Mouse (Mus musculus) neural tube, embryonic 15.5 days (tissue): Measurements from ENCODE around the gene Spin1. TPM values are rescaled to one million over a fixed set of nuclear protein-coding genes. Genes with fewer than 3 reads are reported as not detected.
"Not testable (repeated sequence)": the region's sequence is repeated elsewhere in the genome, so short reads cannot be mapped to it uniquely, and the experiment has no call there.

Source experiments
- ATAC-seq: fragments of 200-750 bp; cut with Nextera tagmentation; 2 replicates; pipeline ENCODE4 v1.8.0; 2017; ENCODE audit warnings: mild to moderate bottlenecking, moderate TSS enrichment, moderate library complexity; ENCODE audit not compliant: low FRiP score
- H3K27ac ChIP-seq: fragments of 300-500 bp; sonication (generic); replicated peaks from 2 replicates; pipeline ENCODE4 v1.5.1; 2015; ENCODE audit warnings: mild to moderate bottlenecking, inconsistent platforms
- H3K27me3 ChIP-seq: fragments of 300-500 bp; sonication (generic); replicated peaks from 2 replicates; pipeline ENCODE4 v1.6.1; 2015; ENCODE audit warnings: inconsistent platforms
- H3K36me3 ChIP-seq: fragments of 300-500 bp; sonication (generic); 2 replicates; pipeline ENCODE4 v1.6.1; 2015; ENCODE audit warnings: inconsistent platforms
- H3K4me1 ChIP-seq: fragments of 300-500 bp; sonication (generic); 2 replicates; pipeline ENCODE4 v1.6.1; 2015; ENCODE audit warnings: inconsistent platforms
- H3K4me2 ChIP-seq: fragments of 300-500 bp; sonication (generic); 2 replicates; pipeline ENCODE4 v1.6.1; 2015; ENCODE audit warnings: inconsistent platforms, mild to moderate bottlenecking, moderate library complexity
- H3K4me3 ChIP-seq: fragments of 300-500 bp; sonication (generic); replicated peaks from 2 replicates; pipeline ENCODE4 v1.5.1; 2015; ENCODE audit warnings: mild to moderate bottlenecking, inconsistent platforms
- H3K9ac ChIP-seq: fragments of 300-500 bp; sonication (generic); replicated peaks from 2 replicates; pipeline ENCODE4 v1.6.1; 2015; ENCODE audit warnings: mild to moderate bottlenecking, inconsistent platforms
- H3K9me3 ChIP-seq: fragments of 300-500 bp; sonication (generic); replicated peaks from 2 replicates; pipeline ENCODE4 v1.6.1; 2016; ENCODE audit warnings: inconsistent platforms
- WGBS: fragments of 180-500 bp; shearing (Covaris S2); methylation state at CpG from one replicate; pipeline ENCODE4 v1.1.7; 2015; ENCODE audit warnings: mixed read lengths; 5-methylcytosine and 5-hydroxymethylcytosine counted together
- polyA plus RNA-seq: library from polyadenylated mRNA; unstranded; fragments of >200 nt; fragmentation: Nextera tagmentation; extraction: Ambion mirVana; gene quantifications from 2 replicates; pipeline ENCODE4 v1.2.1, GENCODE M21; 2015

The Spin1 gene
- polyA plus RNA-seq, 1 experiment from 2014 or later = 135 TPM

DNA sequence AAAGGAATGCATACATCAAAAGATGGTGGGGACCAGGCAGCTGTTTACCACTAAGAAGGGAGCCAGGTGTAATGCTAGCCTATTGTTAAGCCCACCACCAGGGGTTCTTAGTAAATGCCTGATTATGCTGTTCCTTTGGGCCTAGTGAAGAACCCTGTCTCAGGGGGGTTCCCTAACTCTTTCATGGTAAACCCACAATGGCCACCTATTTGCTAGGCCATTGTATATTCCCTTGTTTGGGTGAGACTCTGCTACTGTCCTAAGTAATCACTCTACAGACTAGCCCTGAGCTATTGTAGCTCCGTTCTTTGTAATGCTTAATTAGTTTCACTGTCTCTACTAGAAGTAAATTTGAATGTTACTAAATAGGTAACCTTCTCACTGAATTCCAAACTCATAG lies 22.1 kb upstream of the Spin1 start:
- not testable (repeated sequence) for H3K27me3 ChIP-seq, H3K4me2 ChIP-seq, H3K4me3 ChIP-seq, ATAC-seq, H3K36me3 ChIP-seq, H3K9me3 ChIP-seq, H3K27ac ChIP-seq, H3K9ac ChIP-seq, H3K4me1 ChIP-seq
- 73% methylated on average over 1 of the region's 1 CpGs for WGBS

DNA sequence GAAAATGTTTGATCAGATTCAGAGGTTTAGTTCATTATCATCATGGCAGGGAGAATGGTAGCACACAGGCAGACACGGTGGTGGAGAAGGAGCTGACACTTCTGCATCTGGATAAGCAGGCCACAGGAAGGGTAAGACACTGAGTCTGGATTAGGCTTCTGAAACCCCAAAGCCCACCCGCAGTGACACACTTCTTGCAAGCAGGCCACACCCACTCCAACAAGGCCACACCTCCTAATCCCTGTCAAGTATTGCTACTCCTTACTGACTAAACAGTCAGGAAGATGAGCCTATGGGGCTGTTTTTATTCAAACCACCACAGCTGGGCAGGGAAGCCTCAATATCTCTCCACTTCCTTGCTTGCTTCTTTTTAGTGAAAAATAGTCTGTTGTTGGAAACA lies 19.9 kb upstream of the Spin1 start:
- Histone ChIP-seq H3K36me3 (no peaks in the 10 kb centered on the region), H3K27ac (no peak overlapping the region), H3K4me1 (no peaks in the 10 kb centered on the region), H3K4me2 (no peak overlapping the region), H3K9ac (no peak overlapping the region), H3K27me3 (no peaks in the 10 kb centered on the region), H3K4me3 (no peak overlapping the region), H3K9me3 (no peaks in the 10 kb centered on the region)
- ATAC-seq = no peak
- WGBS = 90% methylated on average over 2 of the region's 2 CpGs

DNA sequence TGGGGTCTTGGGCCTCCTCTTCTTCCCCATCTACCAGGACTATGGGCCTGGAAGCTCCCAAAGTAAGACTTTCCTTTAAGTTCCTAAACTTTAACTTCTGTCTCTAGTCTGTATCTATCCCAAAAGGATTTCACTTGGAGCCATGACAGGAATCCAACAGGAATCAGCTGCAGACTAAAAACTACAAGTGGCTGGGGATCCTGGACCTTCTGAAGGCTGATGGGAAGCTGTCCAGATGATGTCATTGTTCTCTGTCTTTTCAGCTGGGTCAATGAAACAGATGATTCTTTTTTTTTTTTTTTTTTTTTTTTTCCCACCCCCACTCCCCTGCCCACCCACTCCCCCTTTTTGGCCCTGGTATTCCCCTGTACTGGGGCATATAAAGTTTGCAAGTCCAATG lies 16.4 kb upstream of the Spin1 start:
- ATAC-seq = no peak
- no peaks in the 10 kb centered on the region for H3K4me1 ChIP-seq
- no peak overlapping the region for H3K4me3 ChIP-seq
- no peak overlapping the region for H3K4me2 ChIP-seq
- no peaks in the 10 kb centered on the region for H3K27me3 ChIP-seq
- no peaks in the 10 kb centered on the region for H3K36me3 ChIP-seq
- H3K9me3 ChIP-seq = no peaks in the 10 kb centered on the region
- H3K27ac ChIP-seq = no peak overlapping the region
- H3K9ac ChIP-seq = no peak overlapping the region

DNA sequence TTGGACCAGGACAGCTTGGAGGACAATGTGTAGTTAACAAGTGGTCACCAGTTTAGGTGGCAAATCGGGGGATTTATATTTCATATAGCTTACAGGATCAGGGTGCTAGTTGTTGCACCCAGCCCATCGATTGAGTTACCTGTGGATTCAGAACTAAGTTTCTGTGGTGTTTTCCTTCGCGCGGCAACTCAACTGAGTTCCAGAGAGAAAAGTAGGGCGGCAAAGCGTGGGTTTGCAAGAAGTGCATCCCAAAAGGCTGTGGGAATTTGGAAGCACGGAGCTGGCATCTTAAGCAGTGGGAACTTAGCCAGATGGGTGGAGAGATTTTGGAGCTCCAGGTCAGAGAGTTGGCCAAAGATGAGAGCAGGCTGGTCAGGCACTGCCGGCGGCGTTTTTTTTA lies 14.7 kb upstream of the Spin1 start:
- Histone ChIP-seq H3K9me3 (no peaks in the 10 kb centered on the region), H3K36me3 (no peaks in the 10 kb centered on the region), H3K4me3 (no peak overlapping the region), H3K27ac (no peak overlapping the region), H3K4me2 (no peak overlapping the region), H3K27me3 (no peaks in the 10 kb centered on the region), H3K4me1 (no peaks in the 10 kb centered on the region), H3K9ac (no peak overlapping the region)
- 92% methylated on average over 11 of the region's 11 CpGs for WGBS
- no peak for ATAC-seq

DNA sequence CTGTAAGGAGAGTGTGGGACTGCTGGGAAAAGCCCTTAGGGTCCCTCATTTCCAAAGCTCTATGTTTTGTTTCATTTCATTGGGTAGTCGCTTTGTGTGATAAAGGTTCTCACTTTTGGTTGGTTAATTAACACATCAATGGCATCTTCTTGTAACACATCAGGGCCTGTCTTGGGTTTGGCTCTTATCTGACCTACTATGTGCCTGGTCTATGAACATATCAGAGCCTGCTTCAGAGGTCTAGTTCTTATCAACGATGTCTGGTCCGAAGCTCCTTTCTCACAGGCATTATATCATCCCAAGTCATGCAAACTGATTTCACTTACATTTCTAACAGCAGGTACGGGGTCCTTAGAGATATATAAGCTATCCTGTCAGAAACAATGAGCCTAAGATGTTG lies 13.4 kb upstream of the Spin1 start:
- H3K27ac ChIP-seq = no peak overlapping the region
- H3K4me3 ChIP-seq = no peak overlapping the region
- no peaks in the 10 kb centered on the region for H3K9me3 ChIP-seq
- 96% methylated on average over 4 of the region's 4 CpGs for WGBS
- ATAC-seq = no peak
- no peak overlapping the region for H3K9ac ChIP-seq
- H3K36me3 ChIP-seq = no peaks in the 10 kb centered on the region
- no peaks in the 10 kb centered on the region for H3K27me3 ChIP-seq
- no peaks in the 10 kb centered on the region for H3K4me1 ChIP-seq
- H3K4me2 ChIP-seq = no peak overlapping the region

DNA sequence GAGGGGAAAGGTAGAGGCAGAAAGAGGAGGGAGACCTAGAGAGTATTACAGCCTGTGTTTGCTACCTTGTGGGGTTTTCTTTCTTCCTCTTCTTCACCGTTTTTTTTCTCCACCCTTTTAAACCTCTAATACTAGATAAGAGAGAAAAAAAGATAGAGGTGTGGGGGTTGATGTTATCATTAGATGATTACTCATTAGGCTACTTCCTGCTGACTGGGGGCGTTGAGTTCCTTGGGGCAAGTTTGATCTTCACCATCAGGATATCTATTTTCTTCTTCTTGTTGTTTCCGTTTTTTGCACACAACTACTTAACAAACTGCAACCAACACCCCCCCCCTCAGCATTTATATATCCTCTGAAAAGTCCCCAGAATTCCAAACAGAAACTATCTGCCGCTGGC lies 12.5 kb upstream of the Spin1 start:
- no peak overlapping the region for H3K27ac ChIP-seq
- H3K4me1 ChIP-seq = no peaks in the 10 kb centered on the region
- H3K9ac ChIP-seq = no peak overlapping the region
- WGBS = 86% methylated on average over 4 of the region's 4 CpGs
- no peaks in the 10 kb centered on the region for H3K36me3 ChIP-seq
- ATAC-seq = no peak
- no peak overlapping the region for H3K4me2 ChIP-seq
- H3K4me3 ChIP-seq = no peak overlapping the region
- H3K27me3 ChIP-seq = no peaks in the 10 kb centered on the region
- no peaks in the 10 kb centered on the region for H3K9me3 ChIP-seq

DNA sequence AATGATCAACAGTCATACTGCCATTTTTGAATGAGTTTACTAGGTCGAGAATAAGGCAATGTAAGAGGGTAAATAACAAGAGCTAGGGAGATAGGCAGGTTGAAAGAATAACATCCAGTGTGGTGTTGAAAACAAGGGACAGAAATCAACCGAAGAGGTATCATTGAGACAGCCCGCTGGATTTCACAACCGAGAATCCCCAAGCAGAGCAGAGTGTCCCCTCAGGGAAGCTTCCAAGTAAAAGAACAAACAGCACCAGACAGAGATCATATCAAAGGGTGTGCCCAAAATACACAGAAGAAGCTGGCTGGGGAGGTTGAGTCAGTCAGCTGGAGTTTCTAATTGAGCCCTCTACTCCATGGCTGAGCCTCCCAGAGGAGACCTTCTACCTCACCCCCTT lies 11.6 kb upstream of the Spin1 start:
- WGBS = 91% methylated on average over 4 of the region's 4 CpGs
- Histone ChIP-seq H3K27me3 (no peaks in the 10 kb centered on the region), H3K4me1 (no peaks in the 10 kb centered on the region), H3K4me2 (no peak overlapping the region), H3K9me3 (no peaks in the 10 kb centered on the region), H3K9ac (no peak overlapping the region), H3K36me3 (no peaks in the 10 kb centered on the region), H3K4me3 (no peak overlapping the region), H3K27ac (no peak overlapping the region)
- no peak for ATAC-seq

DNA sequence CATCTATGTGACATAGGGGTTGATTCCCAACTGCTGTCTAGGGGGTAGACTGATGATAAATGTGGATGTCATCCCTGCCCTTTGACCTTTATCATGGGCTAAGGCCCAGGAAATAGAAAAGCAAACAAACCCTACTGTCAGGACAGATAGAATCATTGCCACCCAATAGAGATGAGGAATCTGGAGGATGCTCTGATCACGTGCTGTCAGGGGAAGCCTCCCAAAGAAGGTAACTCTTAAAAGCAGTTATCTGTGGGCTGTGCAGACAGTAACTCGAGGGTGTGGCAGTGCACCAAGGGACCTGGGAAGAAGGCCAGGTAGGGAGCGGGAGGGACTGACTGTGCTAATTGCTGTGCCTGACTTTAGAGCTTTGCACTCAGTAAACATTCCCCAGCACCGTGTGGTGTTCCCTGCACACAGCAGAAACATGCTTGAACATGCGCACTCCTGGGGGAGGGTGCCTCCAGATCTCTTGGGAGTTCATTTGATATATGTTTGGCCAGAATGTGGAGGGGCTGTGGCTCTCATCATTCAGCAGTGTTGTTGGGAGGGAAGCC lies 10.5 kb upstream of the Spin1 start:
- Histone ChIP-seq H3K9me3 (no peaks in the 10 kb centered on the region), H3K4me3 (no peak overlapping the region), H3K4me1 (no peaks in the 10 kb centered on the region), H3K4me2 (no peak overlapping the region), H3K9ac (no peak overlapping the region), H3K27ac (no peak overlapping the region), H3K36me3 (no peaks in the 10 kb centered on the region), H3K27me3 (no peaks in the 10 kb centered on the region)
- 81% methylated on average over 5 of the region's 5 CpGs for WGBS
- no peak for ATAC-seq

DNA sequence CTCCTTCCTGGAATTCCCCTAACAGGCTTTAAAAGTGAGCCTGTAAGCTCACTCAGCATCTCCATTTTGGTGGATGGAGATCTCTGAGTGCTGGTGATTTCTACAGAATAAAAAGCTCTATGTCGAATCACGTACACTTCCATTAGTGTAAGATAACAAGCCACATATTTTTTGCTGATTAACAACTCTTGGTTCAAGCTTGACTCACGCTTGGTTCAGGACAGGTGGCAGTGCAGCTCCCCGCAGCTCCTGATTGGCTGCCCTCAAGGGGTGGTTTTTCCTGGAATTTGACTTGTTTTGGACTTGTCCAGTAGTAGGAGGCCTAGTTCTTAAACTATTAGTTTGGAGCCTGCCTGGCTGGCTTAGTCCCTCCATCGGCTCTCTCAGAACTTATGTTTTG lies 7.2 kb upstream of the Spin1 start:
- H3K4me3 ChIP-seq = no peak overlapping the region
- no peaks in the 10 kb centered on the region for H3K36me3 ChIP-seq
- WGBS = 91% methylated on average over 5 of the region's 5 CpGs
- H3K4me1 ChIP-seq = peaks cover 3% of the 10 kb centered on the region
- no peak for ATAC-seq
- no peaks in the 10 kb centered on the region for H3K27me3 ChIP-seq
- H3K27ac ChIP-seq = no peak overlapping the region
- no peak overlapping the region for H3K4me2 ChIP-seq
- H3K9me3 ChIP-seq = no peaks in the 10 kb centered on the region
- H3K9ac ChIP-seq = no peak overlapping the region

DNA sequence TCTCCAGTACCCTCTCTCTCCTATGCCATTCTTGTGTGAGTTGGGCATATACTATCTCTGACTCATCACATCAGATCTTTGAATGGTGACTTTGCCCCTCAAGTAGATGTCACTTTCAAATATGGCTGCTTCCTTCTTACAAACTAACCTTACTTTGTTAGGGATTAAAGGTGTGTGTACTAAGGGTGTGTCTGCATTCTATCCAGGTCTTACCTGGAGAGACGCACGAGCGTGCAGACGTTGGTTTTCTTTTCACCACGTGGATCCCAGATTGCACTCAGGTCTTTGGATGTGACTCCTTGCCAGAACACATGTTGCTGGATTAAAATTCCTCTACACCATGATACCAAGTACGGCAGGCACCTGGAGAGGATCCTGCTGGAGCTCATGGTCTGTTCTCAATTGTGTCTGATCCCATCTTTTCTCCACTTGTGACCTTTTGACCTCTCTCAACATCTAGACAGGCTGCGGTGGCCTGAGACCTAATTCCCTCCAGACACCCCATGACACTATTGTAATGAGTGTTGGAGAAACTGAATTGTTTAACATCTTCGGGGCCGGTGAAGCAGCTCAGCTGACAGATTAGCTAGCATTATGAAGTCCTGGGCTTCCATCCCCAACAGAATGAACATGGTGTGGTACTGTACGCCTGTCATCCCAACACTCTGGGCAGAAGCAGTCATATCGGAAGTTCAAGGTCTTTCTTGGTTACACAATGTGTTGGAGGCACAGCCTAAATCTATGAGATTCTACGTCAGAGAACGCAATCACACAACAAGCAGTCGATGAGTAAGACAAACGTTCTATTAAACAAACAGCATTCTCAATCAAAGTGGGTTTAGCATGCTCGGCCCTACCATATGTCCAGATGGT lies 6.1 kb upstream of the Spin1 start:
- H3K4me3 ChIP-seq = no peak overlapping the region
- no peak overlapping the region for H3K9ac ChIP-seq
- H3K9me3 ChIP-seq = no peaks in the 10 kb centered on the region
- H3K27ac ChIP-seq = no peak overlapping the region
- H3K27me3 ChIP-seq = no peaks in the 10 kb centered on the region
- H3K36me3 ChIP-seq = no peaks in the 10 kb centered on the region
- WGBS = 89% methylated on average over 16 of the region's 16 CpGs
- peaks cover 11% of the 10 kb centered on the region for H3K4me1 ChIP-seq
- no peak overlapping the region for H3K4me2 ChIP-seq
- no peak for ATAC-seq

DNA sequence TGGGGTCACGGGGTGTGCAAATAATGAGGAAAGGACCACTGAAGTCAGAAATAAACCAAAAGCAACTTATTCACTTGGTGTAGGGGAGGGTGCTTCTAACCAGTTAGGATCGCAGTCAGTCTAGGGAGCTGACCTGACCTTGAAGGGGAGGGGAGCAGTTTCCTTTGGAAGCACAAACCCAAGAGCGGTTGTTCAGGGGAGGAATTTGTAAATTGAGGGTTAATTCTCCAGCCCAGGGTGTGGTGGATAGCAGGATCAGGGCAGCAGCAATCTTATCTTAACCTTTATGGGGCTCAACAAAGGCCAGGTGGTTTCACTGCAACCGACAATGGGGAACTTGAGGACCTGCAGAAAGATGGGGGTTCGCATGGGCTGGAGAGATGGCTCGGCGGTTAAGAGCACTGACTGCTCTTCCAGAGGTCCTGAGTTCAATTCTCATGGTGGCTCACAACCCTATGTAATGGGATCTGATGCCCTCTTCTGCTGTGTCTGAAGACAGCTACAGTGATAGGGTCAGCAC lies 5.4 kb upstream of the Spin1 start:
- 95% methylated on average over 7 of the region's 7 CpGs for WGBS
- Histone ChIP-seq H3K9ac (no peak overlapping the region), H3K27me3 (no peaks in the 10 kb centered on the region), H3K27ac (no peak overlapping the region), H3K9me3 (no peaks in the 10 kb centered on the region), H3K4me1 (peaks cover 11% of the 10 kb centered on the region), H3K36me3 (no peaks in the 10 kb centered on the region), H3K4me2 (no peak overlapping the region), H3K4me3 (no peak overlapping the region)
- ATAC-seq = no peak

DNA sequence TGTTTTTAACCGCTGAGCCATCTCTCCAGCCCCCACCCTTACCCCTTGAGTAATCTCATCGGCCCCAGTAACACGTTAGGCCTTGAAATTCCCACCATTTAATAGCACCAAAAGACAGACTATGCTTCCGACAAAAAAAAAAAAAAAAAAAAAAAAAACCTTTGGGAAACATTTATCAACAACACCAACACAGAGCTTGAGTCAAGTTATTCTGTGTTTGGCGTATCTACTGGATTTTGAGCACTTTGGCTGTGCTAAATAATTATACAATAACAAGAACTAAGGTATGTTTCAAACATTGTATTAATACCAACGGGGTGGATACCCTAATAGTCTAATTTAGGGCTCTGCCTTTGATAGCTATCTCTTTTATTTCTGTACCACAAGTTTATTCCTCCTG lies 4.0 kb upstream of the Spin1 start:
- Histone ChIP-seq H3K9me3 (no peaks in the 10 kb centered on the region), H3K9ac (no peak overlapping the region), H3K27ac (no peak overlapping the region), H3K4me3 (no peak overlapping the region), H3K36me3 (no peaks in the 10 kb centered on the region), H3K27me3 (no peaks in the 10 kb centered on the region), H3K4me1 (peaks cover 11% of the 10 kb centered on the region), H3K4me2 (no peak overlapping the region)
- ATAC-seq = no peak
- WGBS = 89% methylated on average over 6 of the region's 6 CpGs
